Mouse (Mus musculus) left cerebral cortex, postnatal 25 days (tissue): ENCODE data around the gene Tenm4. TPM values are rescaled to one million over a fixed set of nuclear protein-coding genes. Genes with fewer than 3 reads are reported as not detected.

Source experiments
- DNase-seq, 2 experiments: peaks; one replicate each; pipeline ENCODE4 v3.0.0; 2022; ENCODE audit warnings: low spot score in 2 of 2, mixed read lengths in 1 of 2
- intact Hi-C: fragments of 180-260 bp; cut with DNase I; formaldehyde crosslinking; loops from one replicate; pipeline ENCODE4 v1.15.1; 2025
- total RNA-seq, 2 experiments: library from RNA; stranded (reverse); gene quantifications; 2 replicates each; pipeline ENCODE4 v1.2.3; 2021

The Tenm4 gene
- total RNA-seq, 2 experiments from 2014 or later: 134 to 162 TPM

- intact Hi-C loops: loop anchor here (2.0 to 5.0 kb wide), 2 partner anchors 43 to 116 kb away; no protein-coding TSS in a partner anchor
Observed at GRCm38 (mm10) chr7:96796033-96796741, 625.1 kb downstream of the Tenm4 start.

GRCm38 (mm10) chr7:96796788-96797485 is 625.9 kb downstream of the Tenm4 start:
- intact Hi-C loops: loop anchor here (2.0 to 5.0 kb wide), 2 partner anchors 42 to 115 kb away; no protein-coding TSS in a partner anchor

More at GRCm38 (mm10) chr7:96796033-96796741, 625.1 kb downstream of the Tenm4 start:
- peak; percentile 82 to 87 for DNase-seq

GRCm38 (mm10) chr7:96797716-96798332 is 626.8 kb downstream of the Tenm4 start:
- no peak for DNase-seq
- intact Hi-C loops: loop anchor here (2.0 to 5.0 kb wide), 2 partner anchors 41 to 114 kb away; no protein-coding TSS in a partner anchor

More at GRCm38 (mm10) chr7:96796788-96797485, 625.9 kb downstream of the Tenm4 start:
- DNase-seq: peak; percentile 42 to 63

GRCm38 (mm10) chr7:96799816-96800215 is 628.8 kb downstream of the Tenm4 start:
- no peak for DNase-seq
- intact Hi-C loops: loop anchor here (5.0 kb wide), 1 partner anchor 112 kb away; no protein-coding TSS in a partner anchor

- intact Hi-C loops: no loop called here
- DNase-seq: no peak
Observed at GRCm38 (mm10) chr7:96801368-96801767, 630.3 kb downstream of the Tenm4 start.

GRCm38 (mm10) chr7:96802216-96802615 is 631.2 kb downstream of the Tenm4 start:
- intact Hi-C loops: no loop called here
- no peak for DNase-seq

GRCm38 (mm10) chr7:96806561-96806960 is 635.5 kb downstream of the Tenm4 start:
- DNase-seq: no peak
- intact Hi-C loops: no loop called here

GRCm38 (mm10) chr7:96807281-96808058 is 636.4 kb downstream of the Tenm4 start:
- no peak for DNase-seq
- intact Hi-C loops: no loop called here

- intact Hi-C loops: no loop called here
- no peak for DNase-seq
Observed at GRCm38 (mm10) chr7:96808059-96808646, 637.1 kb downstream of the Tenm4 start.

GRCm38 (mm10) chr7:96811691-96812090 is 640.6 kb downstream of the Tenm4 start:
- DNase-seq: no peak
- intact Hi-C loops: no loop called here

GRCm38 (mm10) chr7:96813036-96813435 is 642.0 kb downstream of the Tenm4 start:
- no peak for DNase-seq
- intact Hi-C loops: no loop called here

GRCm38 (mm10) chr7:96813497-96814400 is 642.7 kb downstream of the Tenm4 start:
- intact Hi-C loops: no loop called here
- no peak for DNase-seq

GRCm38 (mm10) chr7:96814581-96814980 is 643.5 kb downstream of the Tenm4 start:
- intact Hi-C loops: no loop called here
- DNase-seq: no peak

GRCm38 (mm10) chr7:96817030-96817674 is 646.1 kb downstream of the Tenm4 start:
- DNase-seq: peak in 1 of 2 experiments; percentile 69
- intact Hi-C loops: no loop called here

GRCm38 (mm10) chr7:96818236-96818916 is 647.3 kb downstream of the Tenm4 start:
- DNase-seq: no peak
- intact Hi-C loops: loop anchor here (2.0 kb wide), 1 partner anchor 20 kb away; no protein-coding TSS in a partner anchor

- DNase-seq: peak in 1 of 2 experiments; percentile 79
Observed at GRCm38 (mm10) chr7:96819538-96819937, 648.5 kb downstream of the Tenm4 start.

GRCm38 (mm10) chr7:96820343-96820742 is 649.3 kb downstream of the Tenm4 start:
- intact Hi-C loops: no loop called here

More at GRCm38 (mm10) chr7:96819538-96819937, 648.5 kb downstream of the Tenm4 start:
- intact Hi-C loops: loop anchor here (2.0 kb wide), 1 partner anchor 19 kb away; no protein-coding TSS in a partner anchor

More at GRCm38 (mm10) chr7:96820343-96820742, 649.3 kb downstream of the Tenm4 start:
- no peak for DNase-seq
